Mouse (Mus musculus) heart, embryonic 11.5 days (tissue): ENCODE measurements around the gene Lef1. TPM values are rescaled to one million over a fixed set of nuclear protein-coding genes. Genes with fewer than 3 reads are reported as not detected.

ENCODE experiments used
- ATAC-seq: fragments of 200-750 bp; cut with Nextera tagmentation; replicated peaks from 2 replicates; pipeline ENCODE4 v1.8.0; 2017; ENCODE audit warnings: moderate library complexity; ENCODE audit not compliant: insufficient number of reproducible peaks, low FRiP score, low TSS enrichment
- H3K27ac ChIP-seq: fragments of 300-500 bp; sonication (generic); 2 replicates; pipeline ENCODE4 v1.5.1; 2014; ENCODE audit warnings: mild to moderate bottlenecking, low read depth, low read length
- H3K27me3 ChIP-seq: fragments of 300-500 bp; sonication (generic); 2 replicates; pipeline ENCODE4 v1.6.1; 2014; ENCODE audit warnings: mild to moderate bottlenecking, low read length, mixed read lengths; ENCODE audit not compliant: control insufficient read depth, insufficient read depth
- H3K36me3 ChIP-seq: fragments of 300-500 bp; sonication (generic); 2 replicates; pipeline ENCODE4 v1.6.1; 2014; ENCODE audit warnings: mild to moderate bottlenecking, low read length, moderate library complexity, mixed read lengths; ENCODE audit not compliant: control insufficient read depth, insufficient read depth
- H3K4me1 ChIP-seq: fragments of 300-500 bp; sonication (generic); 2 replicates; pipeline ENCODE4 v1.6.1; 2014; ENCODE audit warnings: low read length; ENCODE audit not compliant: control insufficient read depth, insufficient read depth
- H3K4me2 ChIP-seq: fragments of 300-500 bp; sonication (generic); 2 replicates; pipeline ENCODE4 v1.6.1; 2014; ENCODE audit warnings: mild to moderate bottlenecking, moderate library complexity
- H3K4me3 ChIP-seq: fragments of 300-500 bp; sonication (generic); 2 replicates; pipeline ENCODE4 v1.5.1; 2014; ENCODE audit warnings: low read depth, low read length
- H3K9ac ChIP-seq: fragments of 300-500 bp; sonication (generic); 2 replicates; pipeline ENCODE4 v1.6.1; 2014; ENCODE audit warnings: mild to moderate bottlenecking, low read depth, low read length, moderate library complexity
- H3K9me3 ChIP-seq: fragments of 300-500 bp; sonication (generic); replicated peaks from 2 replicates; pipeline ENCODE4 v1.6.1; 2016; ENCODE audit warnings: low read length; ENCODE audit not compliant: control insufficient read depth
- WGBS: fragments of 180-500 bp; shearing (Covaris S2); extraction: QIAGEN DNeasy Blood & Tissue Kit; methylation state at CpG from one replicate; pipeline ENCODE4 v1.1.7; 2014; ENCODE audit not compliant: insufficient replicate concordance; 5-methylcytosine and 5-hydroxymethylcytosine counted together
- polyA plus RNA-seq: library from polyadenylated mRNA; unstranded; fragments of >200 nt; fragmentation: Nextera tagmentation; extraction: Ambion mirVana; gene quantifications from 2 replicates; pipeline ENCODE4 v1.2.1, GENCODE M21; 2014

Gene Lef1
- polyA plus RNA-seq, 1 experiment from 2014 or later = 19.6 TPM

GRCm38 (mm10) chr3:131139345-131140090 is 29.2 kb downstream of the Lef1 start:
- ATAC-seq = 0 out of 2 replicates have a peak, but pooled peaks have one; percentile 21
- no peak overlapping the region for H3K4me3 ChIP-seq
- no peak overlapping the region for H3K9ac ChIP-seq
- H3K36me3 ChIP-seq = no peaks in the 10 kb centered on the region
- no peaks in the 10 kb centered on the region for H3K9me3 ChIP-seq
- WGBS = 22% methylated on average over 14 of the region's 14 CpGs
- H3K4me2 ChIP-seq = peak overlapping the region; percentile 30
- H3K4me1 ChIP-seq = peaks cover 32% of the 10 kb centered on the region
- H3K27me3 ChIP-seq = no peaks in the 10 kb centered on the region
- H3K27ac ChIP-seq = peak overlapping the region; percentile 70

DNA sequence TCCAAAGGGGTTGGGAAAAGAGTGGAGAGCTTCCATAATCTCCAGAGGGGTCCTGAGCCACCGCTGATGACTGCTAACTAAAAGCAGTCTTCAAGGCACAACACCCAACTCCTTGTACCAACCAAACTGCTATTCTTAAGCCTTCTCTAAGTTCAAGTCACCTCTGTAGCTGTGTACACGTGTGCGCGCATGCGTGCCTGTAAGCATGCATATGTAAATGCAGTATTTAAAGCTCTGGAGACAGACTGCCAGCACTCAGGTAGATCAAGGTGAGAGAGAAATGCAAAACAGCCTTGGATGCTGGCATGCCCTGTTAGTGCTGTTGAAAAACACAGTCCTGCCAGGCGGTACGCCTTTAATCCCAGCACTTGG is 29.8 kb downstream of the Lef1 start:
- WGBS = 85% methylated on average over 7 of the region's 7 CpGs
- H3K9me3 ChIP-seq = no peaks in the 10 kb centered on the region
- no peaks in the 10 kb centered on the region for H3K36me3 ChIP-seq
- H3K4me3 ChIP-seq = no peak overlapping the region
- H3K27ac ChIP-seq = peak overlapping the region; percentile 70
- peaks cover 32% of the 10 kb centered on the region for H3K4me1 ChIP-seq
- no peak for ATAC-seq
- no peaks in the 10 kb centered on the region for H3K27me3 ChIP-seq
- peak overlapping the region; percentile 4; the same call in 1 of the 2 replicates for H3K4me2 ChIP-seq
- H3K9ac ChIP-seq = no peak overlapping the region

DNA sequence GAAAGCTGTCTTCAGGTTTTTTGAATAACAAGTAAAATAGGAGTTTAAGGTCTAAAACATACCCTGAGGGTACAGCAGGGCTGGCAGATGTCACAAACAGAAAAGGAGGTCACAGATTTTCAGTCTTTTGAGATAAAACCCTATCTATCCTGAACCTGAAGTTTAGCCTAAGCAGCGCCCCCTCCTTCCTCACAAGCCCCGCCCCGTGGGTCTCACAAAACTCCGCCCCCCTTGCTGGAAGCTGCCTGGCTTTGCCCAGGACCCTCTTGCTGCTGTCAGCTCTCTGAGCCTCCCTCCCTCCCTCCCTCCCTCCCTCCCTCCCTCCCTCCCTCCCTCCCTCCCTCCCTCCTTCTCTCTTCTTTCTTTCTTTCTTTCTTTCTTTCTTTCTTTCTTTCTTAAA is 31.3 kb downstream of the Lef1 start:
- ATAC-seq = no peak

GRCm38 (mm10) chr3:131144250-131144649 is 34.0 kb downstream of the Lef1 start:
- Histone ChIP-seq H3K27me3 (no peaks in the 10 kb centered on the region), H3K36me3 (no peaks in the 10 kb centered on the region), H3K4me3 (no peak overlapping the region), H3K27ac (no peak overlapping the region), H3K9me3 (no peaks in the 10 kb centered on the region), H3K4me2 (no peak overlapping the region), H3K4me1 (peaks cover 8% of the 10 kb centered on the region), H3K9ac (no peak overlapping the region)
- 68% methylated on average over 2 of the region's 2 CpGs for WGBS
- no peak for ATAC-seq

More for the DNA sequence above, 31.3 kb downstream of the Lef1 start:
- Histone ChIP-seq H3K27ac (no peak overlapping the region), H3K27me3 (no peaks in the 10 kb centered on the region), H3K4me3 (no peak overlapping the region), H3K9ac (no peak overlapping the region), H3K4me1 (peaks cover 29% of the 10 kb centered on the region), H3K4me2 (no peak overlapping the region), H3K9me3 (no peaks in the 10 kb centered on the region), H3K36me3 (no peaks in the 10 kb centered on the region)
- 14% methylated on average over 4 of the region's 4 CpGs for WGBS

DNA sequence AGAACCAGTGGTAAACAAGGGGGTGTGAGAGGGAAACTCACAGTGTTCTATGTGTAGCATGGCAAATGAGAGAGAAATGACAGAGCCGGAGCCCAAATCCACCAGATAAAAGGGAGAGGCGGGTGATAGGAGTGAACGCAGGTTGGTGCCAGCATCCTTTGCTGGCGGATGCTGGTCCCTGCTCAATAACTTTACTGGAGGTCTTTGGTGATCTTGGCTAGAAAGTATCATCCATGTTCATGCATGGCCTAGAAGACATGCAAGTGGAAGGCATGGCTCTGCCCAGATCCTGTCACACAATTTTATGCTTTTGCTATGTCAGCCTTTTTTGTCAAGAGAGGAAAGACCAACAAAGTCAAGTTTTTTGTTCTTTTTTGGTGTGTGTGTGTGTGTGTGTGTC is 42.6 kb downstream of the Lef1 start:
- WGBS = 82% methylated on average over 4 of the region's 4 CpGs
- Histone ChIP-seq H3K4me2 (no peak overlapping the region), H3K27me3 (no peaks in the 10 kb centered on the region), H3K9me3 (no peaks in the 10 kb centered on the region), H3K27ac (no peak overlapping the region), H3K9ac (no peak overlapping the region), H3K36me3 (no peaks in the 10 kb centered on the region), H3K4me3 (no peak overlapping the region), H3K4me1 (peaks cover 16% of the 10 kb centered on the region)
- no peak for ATAC-seq

DNA sequence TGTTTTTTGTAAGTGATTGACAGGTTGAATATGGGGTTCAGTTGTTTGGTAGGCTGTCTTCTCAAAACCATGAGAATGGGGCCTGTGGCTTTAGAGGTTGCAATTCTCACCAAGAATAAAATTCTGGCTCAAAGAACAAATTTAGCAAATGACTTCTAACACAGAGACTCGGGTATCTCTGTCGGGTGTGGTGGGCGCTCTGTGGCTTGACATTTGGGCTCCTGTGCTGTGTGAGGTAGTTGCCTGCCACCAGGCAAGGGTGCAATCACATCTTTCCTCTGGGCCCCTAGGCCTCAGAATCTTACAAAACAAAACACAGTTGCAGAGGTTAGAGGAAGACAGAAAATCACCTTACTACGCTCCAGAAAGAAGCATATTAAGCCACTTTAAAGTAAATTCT is 43.6 kb downstream of the Lef1 start:
- no peaks in the 10 kb centered on the region for H3K9me3 ChIP-seq
- no peak overlapping the region for H3K9ac ChIP-seq
- H3K4me3 ChIP-seq = no peak overlapping the region
- H3K4me2 ChIP-seq = no peak overlapping the region
- WGBS = 79% methylated on average over 4 of the region's 4 CpGs
- H3K4me1 ChIP-seq = peaks cover 16% of the 10 kb centered on the region
- no peaks in the 10 kb centered on the region for H3K27me3 ChIP-seq
- no peak for ATAC-seq
- H3K36me3 ChIP-seq = no peaks in the 10 kb centered on the region
- no peak overlapping the region for H3K27ac ChIP-seq

DNA sequence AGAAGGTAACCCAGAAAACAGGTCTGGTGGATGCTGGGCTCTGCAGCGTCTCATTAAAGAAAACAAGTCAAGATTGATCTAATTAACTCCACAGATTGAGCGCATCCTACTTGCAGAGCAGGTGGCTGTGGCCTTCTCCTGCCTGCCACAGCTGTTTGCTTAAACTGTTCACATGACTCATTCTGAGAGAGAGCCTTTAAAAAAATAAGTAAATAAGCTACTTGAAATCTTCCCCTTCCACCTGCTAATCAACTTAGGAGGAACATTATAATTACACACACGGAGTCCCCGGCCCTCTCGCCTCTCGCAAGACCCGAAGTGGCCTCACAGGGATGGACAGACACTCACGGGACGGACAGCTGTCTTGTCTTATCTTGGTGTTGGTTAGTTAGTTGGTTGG is 44.3 kb downstream of the Lef1 start:
- Histone ChIP-seq H3K9ac (no peak overlapping the region), H3K4me2 (no peak overlapping the region), H3K27ac (no peak overlapping the region), H3K36me3 (no peaks in the 10 kb centered on the region), H3K4me3 (no peak overlapping the region), H3K27me3 (no peaks in the 10 kb centered on the region), H3K9me3 (no peaks in the 10 kb centered on the region), H3K4me1 (peaks cover 18% of the 10 kb centered on the region)
- 84% methylated on average over 9 of the region's 9 CpGs for WGBS
- no peak for ATAC-seq

GRCm38 (mm10) chr3:131155066-131155465 is 44.8 kb downstream of the Lef1 start:
- H3K27ac ChIP-seq = no peak overlapping the region
- no peak overlapping the region for H3K9ac ChIP-seq
- no peaks in the 10 kb centered on the region for H3K9me3 ChIP-seq
- H3K4me3 ChIP-seq = no peak overlapping the region
- H3K36me3 ChIP-seq = no peaks in the 10 kb centered on the region
- no peak for ATAC-seq
- WGBS = 60% methylated on average over 7 of the region's 7 CpGs
- no peaks in the 10 kb centered on the region for H3K27me3 ChIP-seq
- peaks cover 18% of the 10 kb centered on the region for H3K4me1 ChIP-seq
- no peak overlapping the region for H3K4me2 ChIP-seq

- Histone ChIP-seq H3K27me3 (no peaks in the 10 kb centered on the region), H3K27ac (no peak overlapping the region), H3K4me2 (no peak overlapping the region), H3K36me3 (no peaks in the 10 kb centered on the region), H3K9me3 (no peaks in the 10 kb centered on the region), H3K4me1 (peaks cover 18% of the 10 kb centered on the region), H3K4me3 (no peak overlapping the region), H3K9ac (no peak overlapping the region)
- WGBS = 16% methylated on average over 3 of the region's 3 CpGs
- no peak for ATAC-seq
Measured at GRCm38 (mm10) chr3:131155657-131156056, 45.4 kb downstream of the Lef1 start.
